Mouse (Mus musculus) erythroblast, embryonic 14.5 days (primary cell): ENCODE measurements around the gene P2ry6.

Source experiments
- GATA1 ChIP-seq: IDR thresholded peaks from 2 replicates; pipeline ENCODE4 v1.6.1; 2012; ENCODE audit warnings: low read length, inconsistent platforms, mixed read lengths
- TAL1 ChIP-seq: IDR thresholded peaks from 3 replicates; pipeline ENCODE4 v1.6.1; 2012; ENCODE audit warnings: low read length, inconsistent platforms, mixed read lengths

- no peak for TF ChIP-seq GATA1
- no peak for TF ChIP-seq TAL1
These were observed 49.6 kb downstream of the P2ry6 start for GRCm38 (mm10) chr7:100924674-100925445.
